Mouse (Mus musculus) neural tube, embryonic 14.5 days (tissue): ENCODE data around the gene Ccdc36. TPM values are rescaled to one million over a fixed set of nuclear protein-coding genes. Genes with fewer than 3 reads are reported as not detected.

Experiments used
- polyA plus RNA-seq: library from polyadenylated mRNA; unstranded; fragments of >200 nt; fragmentation: Nextera tagmentation; extraction: Ambion mirVana; gene quantifications from 2 replicates; pipeline ENCODE4 v1.2.1, GENCODE M21; 2014

The Ccdc36 gene
- polyA plus RNA-seq, 1 experiment from 2014 or later, result 1.7 TPM

Other genes starting within 250 kb of the Ccdc36 start
- gene Bsn, start 238.1 kb downstream of the Ccdc36 start, polyA plus RNA-seq, result 16.0 and 17.9 TPM in 2 replicates
- gene Dag1, start 164.5 kb downstream of the Ccdc36 start, polyA plus RNA-seq, result 58.6 and 74.6 TPM in 2 replicates
- gene Nicn1, start 138.1 kb downstream of the Ccdc36 start, polyA plus RNA-seq, result 130 and 165 TPM in 2 replicates
- 24.7 and 27.9 TPM in 2 replicates for gene Amt, start 131.6 kb downstream of the Ccdc36 start, polyA plus RNA-seq
- 151 and 173 TPM in 2 replicates for gene Rhoa, start 122.4 kb downstream of the Ccdc36 start, polyA plus RNA-seq
- gene Tcta, start 122.3 kb downstream of the Ccdc36 start, polyA plus RNA-seq, result 55.2 and 60.8 TPM in 2 replicates
- 463 and 504 TPM in 2 replicates for gene Gpx1, start 89.6 kb downstream of the Ccdc36 start, polyA plus RNA-seq
- 130 and 149 TPM in 2 replicates for gene Usp4, start 80.6 kb downstream of the Ccdc36 start, polyA plus RNA-seq
- 2.1 and 2.5 TPM in 2 replicates for gene 1700102P08Rik, start 35.7 kb downstream of the Ccdc36 start, polyA plus RNA-seq
- gene BC048562, start 8.0 kb upstream of the Ccdc36 start, polyA plus RNA-seq, result not detected in 2 replicates
- 50.4 and 55.1 TPM in 2 replicates for gene Ccdc71, start 32.0 kb upstream of the Ccdc36 start, polyA plus RNA-seq
- 49.8 and 63.3 TPM in 2 replicates for gene Klhdc8b, start 33.1 kb upstream of the Ccdc36 start, polyA plus RNA-seq
- 8.3 and 15.3 TPM in 2 replicates for gene Lamb2, start 51.3 kb upstream of the Ccdc36 start, polyA plus RNA-seq
- 66.1 and 73.0 TPM in 2 replicates for gene Usp19, start 62.1 kb upstream of the Ccdc36 start, polyA plus RNA-seq
- gene Qars, start 79.2 kb upstream of the Ccdc36 start, polyA plus RNA-seq, result 69.3 and 75.6 TPM in 2 replicates
- 122 and 138 TPM in 2 replicates for gene Qrich1, start 88.3 kb upstream of the Ccdc36 start, polyA plus RNA-seq
- gene Impdh2, start 131.8 kb upstream of the Ccdc36 start, polyA plus RNA-seq, result 105 and 119 TPM in 2 replicates
- gene Ndufaf3, start 138.9 kb upstream of the Ccdc36 start, polyA plus RNA-seq, result 81.7 and 96.8 TPM in 2 replicates
- gene Dalrd3, start 141.4 kb upstream of the Ccdc36 start, polyA plus RNA-seq, result 257 and 258 TPM in 2 replicates
- 206 and 229 TPM in 2 replicates for gene Wdr6, start 150.3 kb upstream of the Ccdc36 start, polyA plus RNA-seq
- gene P4htm, start 169.2 kb upstream of the Ccdc36 start, polyA plus RNA-seq, result 31.0 and 37.3 TPM in 2 replicates
- gene Arih2, start 220.9 kb upstream of the Ccdc36 start, polyA plus RNA-seq, result 37.7 and 45.2 TPM in 2 replicates
- 24.0 and 34.8 TPM in 2 replicates for gene Slc25a20, start 233.6 kb upstream of the Ccdc36 start, polyA plus RNA-seq